Comparison of ENCODE assay signal across 8 mouse cellular contexts in genomic region chr7:44548497-44549087, GRCm38 (mm10). TPM values are rescaled to one million over a fixed set of nuclear protein-coding genes. Genes with fewer than 3 reads are reported as not detected.
DNase-seq lines count a peak whose midpoint lies in the region; ATAC-seq lines count a peak whose summit lies in the region.

Gene Pold1, minus strand, starts transcription at chr7:44548849.

- H3K36me3 ChIP-seq in hindbrain, embryonic 11.5 days (ENCODE audit: control insufficient read depth, insufficient read depth, low read length) = peaks cover 6% of the 10 kb centered on the region; the same call in 1 of the 2 replicates

- peak; percentile 100 for DNase-seq in Muller cell, postnatal 12 days (ENCODE audit: inconsistent ontology term)
- DNase-seq in cerebellum, adult 9-11 months = peak; percentile 99
- peak; percentile 98 to 100 for DNase-seq in frontal cortex, adult 2 months (ENCODE audit: extremely low spot score in 1 of 2, low spot score in 1 of 2)
- peak; percentile 100 for DNase-seq in hindbrain, embryonic 11.5 days (ENCODE audit: low spot score)
- peak; percentile 99 for DNase-seq in layer of hippocampus, postnatal 10 days (ENCODE audit: low spot score in 2 of 2)
- DNase-seq in lung, postnatal 10 days = peak; percentile 100
- DNase-seq in ovary, postnatal 36 days (ENCODE audit: low spot score) = peak; percentile 99
- DNase-seq in thymus, postnatal 25 days = peak; percentile 100

- H3K27ac ChIP-seq in hindbrain, embryonic 11.5 days (ENCODE audit: low read depth, low read length) = peak within 1 kb of the TSS; percentile 31

- H3K4me3 ChIP-seq in hindbrain, embryonic 11.5 days (ENCODE audit: low read depth, low read length) = peak within 1 kb of the TSS; percentile 53

- ATAC-seq in hindbrain, embryonic 11.5 days (ENCODE audit: low FRiP score) = peak; percentile 90

- H3K9ac ChIP-seq in hindbrain, embryonic 11.5 days (ENCODE audit: low read depth, low read length) = peak within 1 kb of the TSS; percentile 51

- no peaks in the 10 kb centered on the region for H3K27me3 ChIP-seq in hindbrain, embryonic 11.5 days (ENCODE audit: control insufficient read depth, insufficient read depth, low read length)

- H3K4me1 ChIP-seq in hindbrain, embryonic 11.5 days (replicated peaks; ENCODE audit: control insufficient read depth, insufficient read depth, low read length) = peaks cover 7% of the 10 kb centered on the region; the same call in 1 of the 2 replicates

- no peaks in the 10 kb centered on the region for H3K9me3 ChIP-seq in hindbrain, embryonic 11.5 days (ENCODE audit: control insufficient read depth, low read length)

- under 1% methylated on average over 43 of the region's 43 CpGs for WGBS in hindbrain, embryonic 11.5 days

- peak within 1 kb of the TSS; percentile 86 for H3K4me2 ChIP-seq in hindbrain, embryonic 11.5 days (replicated peaks; ENCODE audit: low read depth, low read length)

RNA-seq across cellular contexts. Expression of gene Pold1, which starts in this region (rescaled TPM):
- polyA plus RNA-seq in frontal cortex, adult 2 months (2012; rRNA removed) = 14.9 and 15.3 TPM in 2 replicates
- polyA plus RNA-seq in hindbrain, embryonic 11.5 days (2014; fragmentation: Nextera tagmentation; extraction: Ambion mirVana) = 40.9 and 43.2 TPM in 2 replicates
- 10 to 100 TPM; 10.3 to 13.6 TPM for total RNA-seq in layer of hippocampus, postnatal 10 days (2021)

Comparison
In these comparisons a context has a peak if more than half of its experiments do, and no peak if none do; other contexts are left out.
1. Peak in every context shown above with its lines: DNase-seq, ATAC-seq, H3K4me3 ChIP-seq and H3K27ac ChIP-seq.